Comparison of ENCODE assay signal across 7 mouse cellular contexts in the genomic region with DNA sequence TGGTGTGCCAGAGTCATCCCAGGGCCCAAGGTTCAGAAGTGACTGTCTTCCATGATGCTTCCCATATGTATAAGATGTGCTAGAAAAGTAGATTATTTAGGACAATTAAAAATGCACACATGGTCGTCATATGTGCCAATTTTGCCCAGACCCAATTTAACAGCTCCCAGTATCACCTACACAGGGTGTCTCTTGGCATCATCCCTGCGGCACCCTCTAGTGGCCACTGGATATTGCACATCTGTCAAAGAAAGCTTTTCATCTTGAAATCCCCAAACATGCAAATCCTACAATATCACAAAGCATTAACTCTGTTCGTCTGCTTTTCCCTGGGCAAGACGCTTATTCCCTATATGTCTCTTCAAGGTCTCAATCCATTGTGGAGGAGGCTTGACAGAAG.
DNase-seq lines count a peak whose midpoint lies in the region; ATAC-seq and TF ChIP-seq lines count a peak whose summit lies in the region.

No protein-coding gene starts in this region.

- no peak overlapping the region for H3K9ac ChIP-seq in liver, postnatal 0 days (replicated peaks)

- no peak overlapping the region for H3K27ac ChIP-seq in liver, postnatal 0 days (ENCODE audit: low read depth)
- no peak overlapping the region for H3K27ac ChIP-seq in small intestine, adult 2 months (ENCODE audit: insufficient read depth, low read depth, low read length)

- WGBS in liver, postnatal 0 days (ENCODE audit: insufficient replicate concordance) = 44% methylated on average over 4 of the region's 4 CpGs
- 35% methylated on average over 4 of the region's 4 CpGs for WGBS in small intestine, adult 2 months

- no peaks in the 10 kb centered on the region for H3K36me3 ChIP-seq in liver, postnatal 0 days (replicated peaks; ENCODE audit: insufficient read depth, low read length)
- H3K36me3 ChIP-seq in small intestine, adult 2 months (ENCODE audit: control insufficient read depth, insufficient read depth, low read length) = no peaks in the 10 kb centered on the region

- TF ChIP-seq POLR2A in small intestine, adult 2 months (IDR thresholded peaks at IDR 0.05; ENCODE audit: low read depth, low read length) = no peak

- H3K27me3 ChIP-seq in liver, postnatal 0 days (ENCODE audit: insufficient read depth, low read length) = no peaks in the 10 kb centered on the region
- H3K27me3 ChIP-seq in small intestine, adult 2 months (ENCODE audit: control insufficient read depth, insufficient read depth, low read length) = no peaks in the 10 kb centered on the region

- no peak for TF ChIP-seq EP300 in liver, postnatal 0 days (IDR thresholded peaks at IDR 0.05; ENCODE audit: low read depth)

- H3K9me3 ChIP-seq in liver, postnatal 0 days (ENCODE audit: low read length) = no peaks in the 10 kb centered on the region

- H3K4me3 ChIP-seq in liver, postnatal 0 days (ENCODE audit: low read depth, low read length) = no peak overlapping the region
- no peak overlapping the region for H3K4me3 ChIP-seq in small intestine, adult 2 months (ENCODE audit: low read depth, low read length)

- H3K4me1 ChIP-seq in liver, postnatal 0 days (ENCODE audit: insufficient read depth) = no peaks in the 10 kb centered on the region
- no peaks in the 10 kb centered on the region; the same call in 1 of the 2 replicates for H3K4me1 ChIP-seq in small intestine, adult 2 months (ENCODE audit: control insufficient read depth, insufficient read depth, insufficient read length, low read length)

- peak; percentile 10 for DNase-seq in ovary, postnatal 14 days (ENCODE audit: low spot score)
- no peak for DNase-seq in ovary, adult 18-20 months (ENCODE audit: low spot score)
- peak; percentile 17 for DNase-seq in adrenal gland, adult 2 months
- peak; percentile 72 for DNase-seq in embryo, embryonic 10 days (ENCODE audit: low spot score)
- peak; percentile 8 for DNase-seq in induced T-regulatory cell, adult 2 months (ENCODE audit: low read depth)
- DNase-seq in liver, postnatal 0 days = peak; percentile 18

- TF ChIP-seq CTCF in liver, postnatal 0 days (IDR thresholded peaks at IDR 0.05; ENCODE audit: low read depth) = peak; percentile 58
- TF ChIP-seq CTCF in small intestine, adult 2 months (IDR thresholded peaks at IDR 0.05; ENCODE audit: extremely low read depth, insufficient read length, insufficient replicate concordance, low read depth, low read length) = peak; percentile 49; the same call in 1 of the 2 replicates

- no peak for ATAC-seq in liver, postnatal 0 days

- no peak overlapping the region for H3K4me2 ChIP-seq in liver, postnatal 0 days (ENCODE audit: low read depth, low read length)
